Mouse (Mus musculus) cerebellum, adult (tissue): ENCODE measurements around the gene Ube2j1.

ENCODE experiments used
- ATAC-seq: cut with Nextera tagmentation; 2 replicates; pipeline ENCODE4 v1.9.2; 2017; ENCODE audit warnings: mild to moderate bottlenecking, moderate library complexity, mixed read lengths; ENCODE audit not compliant: insufficient number of reproducible peaks, low FRiP score, low TSS enrichment

Gene Ube2j1

DNA sequence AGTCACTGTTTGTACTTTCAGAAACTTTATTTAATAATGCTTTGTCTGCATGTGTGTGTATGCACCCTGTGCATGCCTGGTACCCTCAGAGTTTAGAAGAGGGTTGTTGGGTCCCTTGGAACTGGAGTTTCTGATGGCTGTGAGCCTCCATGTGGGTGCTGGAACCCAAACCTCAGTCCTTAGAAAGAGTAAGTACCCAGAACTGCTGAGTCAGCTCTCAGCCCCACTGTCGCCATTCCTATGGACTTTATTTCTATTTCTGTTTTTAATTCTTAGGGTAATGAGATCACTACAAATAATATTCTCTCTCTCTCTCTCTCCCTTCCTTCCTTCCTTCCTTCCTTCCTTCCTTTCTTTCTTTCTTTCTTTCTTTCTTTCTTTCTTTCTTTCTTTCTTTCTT lies 21.1 kb upstream of the Ube2j1 start:
- no peak for ATAC-seq

DNA sequence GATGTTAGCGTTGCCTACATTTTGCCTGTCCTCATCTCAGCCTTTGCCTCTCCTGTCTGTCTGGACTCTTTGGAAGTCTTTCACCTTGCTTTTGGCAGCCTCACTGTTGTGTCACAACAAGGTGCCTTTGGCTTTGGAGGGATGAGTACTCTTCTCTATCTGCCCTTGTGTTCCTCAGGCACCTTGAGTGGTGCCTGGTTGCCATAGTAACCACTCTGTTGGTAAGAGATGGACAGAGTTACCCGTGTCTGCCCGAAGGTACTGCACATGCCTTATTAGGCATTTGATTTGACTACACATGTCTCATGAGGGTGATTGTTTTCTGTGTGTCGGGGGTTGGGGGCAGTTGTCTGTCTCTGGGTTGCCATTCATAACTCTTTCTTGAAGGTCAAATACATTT lies 18.7 kb upstream of the Ube2j1 start:
- ATAC-seq: no peak

DNA sequence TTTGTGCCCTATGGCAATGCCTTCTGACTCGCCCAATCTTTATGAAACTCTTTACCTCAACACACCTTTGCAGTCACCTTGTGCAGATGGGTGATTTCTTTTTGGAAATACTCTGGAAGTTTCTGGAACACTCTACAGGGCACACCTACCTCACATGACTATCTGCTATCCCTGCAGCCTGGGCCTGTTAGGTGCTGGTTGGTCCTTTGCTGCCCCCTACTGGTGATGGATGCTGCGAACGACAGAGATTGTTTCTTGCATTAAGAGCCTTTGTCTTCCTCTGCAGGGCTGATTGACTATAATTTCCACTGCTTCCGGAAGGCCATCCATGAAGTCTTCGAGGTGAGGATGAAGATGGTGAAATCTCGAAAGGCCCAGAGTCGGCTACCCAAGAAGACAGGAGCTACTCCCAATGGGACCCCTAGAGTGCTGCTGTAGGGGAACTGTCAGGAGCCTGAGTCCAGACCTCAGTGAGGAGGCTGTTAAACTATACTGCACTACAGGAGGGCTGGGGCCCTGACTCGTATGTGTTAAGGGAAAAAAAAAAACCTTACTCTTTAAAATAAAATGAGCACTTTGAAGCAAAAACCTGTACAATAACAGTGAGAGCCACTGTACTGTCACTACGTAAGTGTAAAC lies 12.7 kb upstream of the Ube2j1 start:
- peak; percentile 90 for ATAC-seq

DNA sequence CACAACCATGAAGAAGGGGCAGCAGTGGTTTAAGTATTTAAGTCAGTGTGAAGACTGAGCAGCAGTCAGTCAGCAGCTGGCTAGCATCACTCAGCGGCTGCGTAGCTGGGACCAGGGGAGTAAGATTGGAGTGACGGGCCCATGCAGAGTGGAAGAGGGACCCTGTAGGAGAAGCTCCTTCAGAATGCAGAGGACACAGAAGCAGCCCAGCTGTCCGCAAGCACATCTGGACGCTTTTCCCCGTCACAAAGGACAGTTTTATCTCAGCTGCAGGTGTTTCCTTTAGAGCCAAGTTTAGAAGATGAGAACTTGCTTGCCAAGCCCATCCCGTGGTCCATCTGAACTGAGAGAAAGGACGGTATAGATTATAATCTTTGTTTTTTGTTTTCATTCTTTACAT lies 6.8 kb upstream of the Ube2j1 start:
- no peak for ATAC-seq

DNA sequence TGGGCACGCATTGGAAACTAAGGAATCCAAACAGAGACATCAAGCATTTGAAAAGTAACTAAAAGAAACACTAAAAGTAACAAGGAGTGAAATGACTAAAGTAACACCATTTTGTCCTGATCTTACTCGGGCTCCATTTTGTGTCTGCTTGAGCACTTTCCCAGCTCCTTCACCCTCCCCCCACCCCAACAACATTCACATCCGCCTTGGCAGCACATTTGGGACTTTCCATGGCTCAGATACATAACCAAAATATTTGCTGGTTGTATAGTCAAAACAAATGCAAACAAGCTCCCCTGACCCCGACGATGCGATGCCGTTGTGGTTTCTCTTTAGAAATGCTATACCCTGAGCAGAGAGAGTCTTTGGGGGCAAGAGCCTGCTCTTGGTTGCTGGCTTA lies 2.1 kb upstream of the Ube2j1 start:
- ATAC-seq: no peak

DNA sequence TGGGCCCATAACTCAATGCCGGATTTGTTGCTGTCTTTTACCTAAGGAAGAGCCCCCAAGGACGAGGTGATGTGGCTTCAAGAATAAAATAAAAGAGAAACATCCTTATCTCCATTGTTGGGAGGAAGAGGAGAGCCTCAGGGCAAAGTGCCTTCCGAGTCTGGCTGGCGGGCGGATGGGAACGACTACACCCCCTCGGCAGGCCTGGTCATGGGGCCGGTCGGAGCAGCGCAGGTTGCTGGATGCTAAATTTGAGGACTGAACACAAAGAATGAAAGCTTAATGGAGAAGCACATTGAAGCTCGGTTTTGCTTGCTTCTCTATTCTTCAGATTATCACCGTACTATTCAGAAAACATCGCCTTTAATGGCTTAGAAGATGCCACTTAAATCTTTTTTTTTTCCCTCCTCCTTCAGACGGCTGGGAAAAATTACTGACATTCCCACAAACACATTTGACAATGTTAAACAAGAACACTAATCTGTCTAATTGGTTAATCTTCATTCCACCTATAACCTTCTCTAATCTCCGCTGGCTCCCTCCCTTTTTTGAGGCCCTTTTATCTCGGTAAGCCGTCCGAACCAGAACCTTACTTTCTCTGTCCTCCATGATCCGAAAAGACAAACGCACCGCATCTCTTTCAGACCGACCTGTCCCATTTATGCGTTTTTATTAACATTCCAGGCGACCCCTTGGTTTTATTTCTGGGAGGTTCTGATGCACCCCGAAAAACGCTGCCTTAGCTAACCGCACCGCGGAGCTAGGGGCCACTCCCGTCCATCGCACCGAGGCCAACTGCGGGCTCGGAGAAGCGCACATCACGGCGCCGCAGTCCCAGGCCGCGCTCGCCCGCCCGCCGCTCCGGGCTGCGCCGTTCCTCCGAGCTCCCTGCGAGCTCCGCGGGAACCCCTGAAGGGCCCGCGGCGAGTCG lies 687 bp upstream of the Ube2j1 start:
- peak; percentile 62 for ATAC-seq

DNA sequence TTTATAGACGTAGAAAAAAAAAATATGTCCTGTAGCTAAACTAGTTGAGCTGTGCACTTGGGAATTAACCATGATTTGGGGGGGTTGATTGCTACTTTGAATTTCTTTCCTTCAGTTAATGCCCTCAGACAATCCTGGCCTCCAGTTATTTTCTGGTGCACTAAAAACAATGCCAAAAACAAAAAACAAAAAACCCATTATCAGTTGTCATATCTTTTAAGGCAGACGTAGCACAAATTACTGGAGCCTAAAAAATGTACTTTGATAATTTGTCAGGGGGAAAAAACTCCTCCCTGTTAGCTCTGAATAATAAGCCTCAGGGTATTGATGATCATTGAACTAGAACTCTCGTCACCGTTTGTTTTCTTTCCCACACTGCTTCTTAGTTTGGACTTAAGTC lies 829 bp downstream of the Ube2j1 start:
- ATAC-seq: no peak

DNA sequence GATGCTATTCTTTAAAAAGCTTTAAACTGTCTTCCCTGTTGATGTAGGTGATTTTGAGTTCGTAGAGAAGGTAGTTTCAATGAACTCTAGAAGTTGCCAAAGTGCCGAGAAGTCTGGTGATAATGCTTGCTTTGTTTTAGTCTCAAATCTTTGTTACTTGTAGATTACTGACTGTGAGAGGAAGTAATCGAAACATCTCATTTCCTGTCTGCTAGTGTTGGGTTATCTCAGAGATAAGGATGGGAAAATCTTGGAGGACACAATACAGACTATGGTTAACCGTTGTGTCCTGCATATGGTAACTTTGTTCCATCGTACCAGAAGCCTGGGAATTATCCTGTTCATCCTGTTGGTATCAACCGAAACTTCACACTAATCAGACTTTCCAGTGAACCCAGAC lies 2.3 kb downstream of the Ube2j1 start:
- no peak for ATAC-seq

DNA sequence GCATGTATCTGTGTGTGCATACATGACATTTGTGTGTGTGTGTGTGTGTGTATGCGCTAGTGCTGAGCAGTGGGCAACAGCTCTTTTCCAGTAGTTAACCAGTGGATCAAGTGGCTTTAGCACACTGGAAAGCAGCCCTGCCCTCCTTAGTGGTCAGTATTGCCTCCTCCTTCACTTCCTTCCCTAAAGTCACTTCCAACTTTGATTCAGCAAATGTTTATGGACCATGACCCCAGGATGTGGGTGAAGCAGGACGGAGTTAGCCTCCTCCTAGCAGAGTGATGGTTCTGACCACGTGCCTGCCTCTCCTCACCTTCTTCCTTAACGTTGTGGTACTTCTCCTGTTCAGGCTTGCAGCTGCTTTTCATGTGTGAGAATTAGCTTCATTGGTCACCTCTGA lies 8.6 kb downstream of the Ube2j1 start:
- no peak for ATAC-seq

DNA sequence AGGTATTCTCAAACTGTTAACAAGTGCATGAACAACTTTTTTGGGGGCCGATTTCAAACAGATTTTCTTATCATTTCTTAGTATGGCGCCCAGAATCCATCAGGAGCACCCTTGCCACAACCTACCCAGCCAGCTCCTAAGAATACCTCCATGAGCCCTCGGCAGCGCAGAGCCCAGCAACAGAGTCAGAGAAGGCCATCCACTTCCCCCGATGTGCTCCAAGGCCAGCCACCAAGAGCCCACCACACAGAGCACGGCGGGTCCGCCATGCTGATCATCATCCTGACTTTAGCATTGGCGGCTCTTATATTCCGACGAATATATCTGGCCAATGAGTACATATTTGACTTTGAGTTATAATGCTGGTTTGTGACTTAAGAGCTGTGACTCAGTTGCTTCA lies 18.4 kb downstream of the Ube2j1 start:
- ATAC-seq: no peak

DNA sequence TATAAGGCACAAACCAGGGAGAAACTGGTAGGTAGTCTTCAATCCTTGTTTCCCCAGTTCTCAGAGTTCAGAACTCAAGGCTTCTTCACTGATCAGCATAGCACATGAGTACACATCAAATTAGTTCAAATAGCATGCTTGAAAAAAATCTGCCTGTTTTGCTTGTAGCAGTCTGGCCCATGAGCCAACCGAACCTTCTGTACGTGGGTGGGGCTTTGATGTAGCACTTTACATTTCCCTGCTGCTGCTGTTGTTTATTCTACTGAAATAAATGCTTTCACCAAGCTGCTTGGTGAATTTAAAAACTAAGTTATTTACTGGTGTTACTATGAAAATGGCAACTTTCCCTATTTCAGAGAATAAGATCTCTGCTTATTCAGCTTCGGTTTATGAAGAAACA lies 20.8 kb downstream of the Ube2j1 start:
- ATAC-seq: no peak

DNA sequence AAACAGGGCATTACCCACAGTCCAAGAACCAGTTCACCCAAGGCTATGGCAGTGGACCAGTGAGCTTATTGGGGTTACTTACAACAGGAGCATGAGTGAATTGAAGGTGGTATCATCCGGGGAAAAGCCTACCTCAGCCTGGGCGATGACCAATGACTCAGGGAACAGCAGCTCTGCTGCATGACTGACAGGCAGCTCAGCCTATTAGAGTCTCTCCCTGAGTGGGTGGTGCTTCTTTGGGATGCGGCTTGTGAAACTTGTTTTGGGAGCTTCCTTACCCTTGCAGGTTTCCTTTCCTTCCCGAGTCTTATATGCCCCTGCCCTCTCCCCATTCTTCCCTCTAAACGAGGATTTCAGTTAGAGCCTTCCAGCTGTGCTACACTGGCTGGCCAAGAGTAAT lies 21.4 kb downstream of the Ube2j1 start:
- no peak for ATAC-seq

DNA sequence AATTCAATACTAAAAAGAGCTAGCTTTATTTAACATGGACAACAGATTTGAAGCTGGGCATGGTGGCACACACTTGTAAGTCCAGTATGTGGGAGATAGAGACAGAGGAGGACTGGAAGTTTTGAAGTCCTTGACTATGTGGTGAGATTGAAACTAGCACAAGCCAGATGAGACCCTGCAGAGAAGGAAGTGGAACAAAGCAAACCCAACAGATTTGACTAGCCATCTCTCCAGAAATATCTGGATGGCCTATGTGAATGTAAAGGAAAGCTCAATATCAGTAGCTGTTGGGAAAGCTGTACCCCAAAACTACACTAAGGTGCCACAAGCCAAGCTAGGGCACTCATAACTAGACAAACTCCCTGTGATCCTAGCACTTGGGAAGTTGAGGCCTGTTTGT lies 23.2 kb downstream of the Ube2j1 start:
- no peak for ATAC-seq

DNA sequence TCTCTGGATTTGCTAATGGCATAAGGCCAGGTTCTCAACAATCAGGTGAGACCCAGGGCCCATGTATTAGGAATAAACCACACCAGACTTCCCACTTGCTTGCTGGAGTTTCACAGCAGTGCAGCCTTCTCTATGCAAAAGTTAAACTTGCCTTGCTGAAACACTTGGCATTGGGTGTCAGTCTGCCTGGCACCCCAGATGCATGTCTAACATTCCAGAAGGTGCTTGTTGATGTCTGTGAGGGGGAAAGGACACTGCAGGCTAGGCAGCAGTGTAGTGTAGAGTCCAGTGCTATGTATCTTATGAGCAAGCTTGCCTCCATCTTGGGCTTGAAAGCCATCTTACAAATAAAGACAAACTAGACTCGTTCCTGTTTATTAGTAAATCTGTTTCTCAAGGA lies 25.1 kb downstream of the Ube2j1 start:
- no peak for ATAC-seq

DNA sequence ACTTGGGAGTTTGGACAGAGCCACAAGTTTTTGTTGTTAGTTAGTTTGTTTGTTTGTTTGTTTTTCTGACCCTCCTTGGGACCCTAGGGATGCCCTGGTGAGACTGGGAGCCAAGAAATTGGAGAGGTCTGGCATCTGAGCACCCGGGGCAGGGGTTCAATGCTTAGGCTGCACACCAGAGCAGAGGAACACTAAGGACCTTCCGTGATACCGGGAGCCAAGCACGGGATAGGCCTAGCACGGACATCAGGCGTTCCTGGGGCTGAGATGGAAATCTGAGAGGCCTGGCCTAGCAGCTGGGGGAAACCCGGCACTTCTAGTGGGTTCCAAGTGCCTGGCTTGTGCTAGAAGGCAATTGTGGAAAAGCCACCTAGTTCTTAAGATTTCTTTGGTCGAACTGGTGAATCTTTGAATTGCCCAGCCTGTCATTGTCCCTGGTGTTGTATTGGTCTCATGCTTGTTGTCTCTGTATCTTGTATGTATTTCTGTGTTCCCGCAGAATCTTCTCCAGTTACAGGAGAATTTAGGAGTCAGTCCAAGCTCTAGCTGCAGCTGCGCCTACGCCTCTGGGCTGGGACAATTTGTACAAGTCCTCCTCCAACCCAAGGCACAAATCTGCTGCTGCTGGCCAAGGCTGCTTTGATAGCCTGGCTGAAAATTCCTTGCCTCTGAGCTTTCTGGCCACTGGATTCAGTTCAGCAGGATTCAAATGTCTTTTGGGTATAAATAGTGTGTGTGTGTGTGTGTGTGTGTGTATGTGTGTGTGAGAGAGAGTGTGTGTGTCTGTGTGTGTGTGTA lies 26.9 kb downstream of the Ube2j1 start:
- no peak for ATAC-seq

DNA sequence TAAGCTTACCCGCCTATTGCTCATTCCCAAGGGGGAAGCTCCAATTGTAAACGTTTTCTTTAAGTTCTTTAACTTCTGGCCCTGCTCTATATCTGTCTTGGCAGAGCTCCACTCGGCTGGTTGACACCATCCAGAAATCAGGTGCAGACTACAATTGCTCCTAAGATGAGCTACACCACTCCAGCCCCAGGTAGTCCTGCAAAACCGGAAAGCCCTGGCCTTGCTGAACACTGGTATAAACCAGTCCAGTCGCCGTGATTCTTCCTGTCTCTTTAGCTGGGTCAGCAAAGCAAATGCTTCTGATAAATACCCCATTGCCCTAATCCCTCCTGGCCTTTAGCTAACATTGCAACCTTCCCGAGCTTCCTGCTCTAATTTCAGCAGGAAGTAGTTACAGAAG lies 29.9 kb downstream of the Ube2j1 start:
- no peak for ATAC-seq

DNA sequence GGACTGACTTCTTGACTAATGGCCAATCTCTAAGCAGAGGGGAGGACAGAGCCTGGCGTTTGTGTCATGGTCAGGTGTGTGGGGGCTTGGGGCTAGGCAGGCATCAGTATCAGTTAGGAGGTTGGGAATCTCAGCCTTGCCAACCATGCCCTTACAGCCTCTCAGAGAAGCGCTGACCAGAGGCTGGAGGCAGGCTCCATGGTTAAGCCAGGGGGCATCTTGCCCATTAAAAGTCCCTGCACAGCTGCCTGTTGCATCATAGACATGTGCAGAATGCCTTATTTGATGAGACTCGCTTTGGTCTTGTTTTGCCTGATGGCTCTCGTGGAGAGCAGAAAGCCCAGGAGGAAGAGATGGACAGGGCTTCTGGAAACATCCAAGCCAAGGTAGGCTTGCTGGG lies 31.8 kb downstream of the Ube2j1 start, which contains the start of gene Gabrr2:
Gabrr2 (plus strand) TSS at position 19 of the 400 bp plus-strand sequence.
- ATAC-seq: no peak

DNA sequence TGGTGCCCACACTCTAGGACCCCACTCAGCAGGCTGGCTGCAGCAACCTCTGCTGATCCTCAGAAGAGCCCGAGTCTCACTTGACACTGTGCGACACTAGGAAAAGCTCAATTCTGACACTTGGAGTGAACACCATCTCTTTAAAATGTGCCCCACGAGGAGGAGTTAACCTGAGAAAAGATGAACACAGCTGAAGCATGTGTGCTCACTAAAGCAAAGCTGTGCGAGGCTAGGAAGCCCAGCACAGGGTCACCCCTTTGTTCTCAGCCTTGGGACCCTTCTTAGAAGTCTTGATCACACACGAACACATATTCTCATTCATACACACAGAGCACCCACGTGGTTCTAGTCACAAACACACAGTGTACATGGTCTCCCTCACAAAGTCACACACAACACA lies 33.8 kb downstream of the Ube2j1 start:
- ATAC-seq: no peak

DNA sequence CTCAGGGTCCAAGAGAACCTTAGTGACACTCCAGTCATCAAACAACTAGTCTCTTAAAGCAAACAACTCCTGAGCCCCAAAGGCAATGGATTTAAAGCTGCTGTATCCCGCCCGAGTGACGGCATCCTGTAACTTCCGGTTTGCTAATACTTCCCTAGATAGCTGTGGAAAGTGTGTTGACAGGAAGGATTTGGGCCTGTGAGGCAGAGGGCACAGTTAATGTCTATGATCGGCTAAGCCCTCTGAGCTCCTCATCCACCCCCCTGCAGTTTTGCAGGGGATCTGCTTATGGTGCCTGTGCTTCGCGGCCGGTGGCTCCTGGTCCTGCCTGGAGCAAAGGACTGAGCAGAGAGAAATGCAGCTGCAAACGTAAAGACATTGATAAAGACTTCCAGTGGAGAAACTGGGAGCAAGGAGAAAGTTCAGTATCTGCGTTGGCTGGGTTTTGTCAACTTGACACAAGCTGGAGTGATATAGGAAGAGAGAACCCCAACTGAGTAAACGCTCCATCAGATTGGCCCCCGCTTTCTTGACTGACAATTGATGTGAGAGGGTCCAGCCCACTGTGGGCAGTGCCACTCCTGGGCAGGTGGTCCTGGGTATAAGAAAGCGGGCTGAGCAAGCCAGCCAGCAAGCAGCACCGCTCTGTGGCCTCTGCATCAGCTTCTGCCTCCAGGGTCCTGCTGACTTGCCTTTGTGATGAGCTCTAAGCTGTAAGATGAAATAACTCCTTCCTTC lies 35.2 kb downstream of the Ube2j1 start:
- ATAC-seq: no peak

DNA sequence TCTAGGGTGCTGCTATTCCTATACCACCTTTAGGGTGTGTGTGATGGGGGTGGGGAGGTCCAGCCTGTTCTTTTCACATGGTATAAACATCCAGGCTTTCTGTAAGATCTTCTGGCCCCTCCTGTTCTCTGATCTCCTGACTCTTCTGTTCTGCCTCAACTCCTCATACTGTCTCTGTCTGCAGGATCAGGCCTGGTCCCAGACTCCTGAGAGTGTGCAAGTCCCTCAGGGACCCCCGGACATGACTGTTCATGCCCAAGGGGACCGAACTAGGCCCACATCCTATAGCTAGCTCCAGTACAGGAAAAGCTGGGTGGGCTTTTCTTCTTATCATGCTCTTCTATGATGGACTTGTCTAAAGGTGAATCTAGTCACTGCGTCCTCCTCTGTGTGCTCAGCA lies 36.1 kb downstream of the Ube2j1 start:
- no peak for ATAC-seq
